Mouse (Mus musculus): ENCODE results near the gene Mrpl49. TPM values are rescaled to one million over a fixed set of nuclear protein-coding genes. Genes with fewer than 3 reads are reported as not detected.

Mrpl49 gene
- total RNA-seq, 1 experiment: 62.7 TPM

DNA sequence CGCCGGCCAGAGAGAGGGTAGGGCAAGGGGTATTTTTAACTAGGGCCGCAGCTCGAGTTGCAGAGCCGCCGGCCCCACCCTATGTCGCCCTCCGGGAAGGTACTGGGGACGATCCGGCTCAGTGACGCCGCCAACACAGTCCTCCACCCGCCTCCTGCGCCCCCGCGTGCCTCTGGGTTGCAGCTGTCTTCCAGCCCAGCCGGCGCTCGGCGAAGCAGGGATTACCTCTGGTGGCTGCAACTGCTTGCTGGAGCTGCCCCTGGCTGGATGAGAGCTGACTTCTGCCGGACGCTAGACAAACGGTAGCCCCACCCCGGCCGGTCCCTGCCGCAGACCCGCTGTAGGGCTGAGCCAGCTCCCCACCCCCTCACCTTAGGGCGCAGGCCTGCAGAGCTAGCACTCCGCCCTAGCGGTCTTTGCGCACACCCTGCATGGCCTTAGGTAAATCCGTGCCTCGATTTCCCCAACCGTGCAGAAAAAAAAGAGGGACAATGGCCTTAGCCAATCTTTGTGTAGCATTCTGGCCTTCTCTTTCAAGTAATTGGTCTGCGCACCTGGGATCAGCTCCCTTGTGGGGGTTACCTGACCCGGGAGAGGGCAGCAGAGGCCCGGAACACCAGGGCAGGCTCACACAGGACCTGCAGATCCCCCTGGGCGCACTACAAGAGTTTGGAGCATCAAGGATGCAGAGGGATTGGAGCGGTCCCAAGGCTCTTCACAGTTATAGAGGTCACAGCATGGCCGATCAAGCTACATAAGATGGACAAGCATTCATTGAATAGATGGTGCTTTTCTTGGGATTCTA, 41.9 kb downstream of the Mrpl49 start, which contains the start of gene Capn1:
Gene Capn1, minus strand, starts transcription at position 387 of the 805 bp plus-strand sequence.
- Histone ChIP-seq H3K9me3 (ENCODE audit: control insufficient read depth, insufficient read depth, low read depth, low read length) (no peaks in the 10 kb centered on the region), H3K27ac (ENCODE audit: insufficient read depth, low read depth, low read length, poor library complexity, severe bottlenecking) (no peak within 1 kb of the TSS; the same call in 1 of the 2 replicates)

DNA sequence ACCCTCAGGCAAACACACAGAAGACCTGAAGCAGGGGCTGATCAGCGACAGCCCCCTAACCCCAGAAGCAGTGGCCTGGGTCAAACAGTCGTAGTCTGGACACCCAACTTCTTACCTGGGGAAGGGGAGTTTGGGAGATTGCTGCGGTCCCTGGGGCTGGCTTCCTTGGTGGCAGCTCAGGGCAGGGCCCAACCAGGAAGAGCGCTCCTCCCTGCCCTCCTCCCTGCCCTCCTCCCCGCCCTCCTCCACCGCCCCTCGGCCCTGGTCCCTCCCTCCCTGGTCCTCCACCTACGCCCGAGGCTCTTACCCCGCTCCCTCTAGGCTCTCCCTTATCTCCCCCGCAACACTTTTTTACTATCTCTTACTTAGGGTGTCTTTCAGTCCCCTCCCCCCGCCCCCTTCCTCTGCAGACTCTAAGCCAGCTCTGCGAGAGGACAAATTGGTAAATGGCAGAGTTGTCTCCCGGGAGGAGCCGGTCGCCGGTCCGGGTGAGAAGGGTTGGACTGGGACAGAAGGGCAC, 42.5 kb downstream of the Mrpl49 start:
- H3K4me3 ChIP-seq (ENCODE audit: insufficient read depth in 1 of 2, low read depth in 1 of 2, low read length in 2 of 2, poor library complexity in 1 of 2, severe bottlenecking in 1 of 2): peak overlapping the region; percentile 66 to 71
- peak overlapping the region; percentile 49 for H3K9ac ChIP-seq (ENCODE audit: insufficient read depth, low read depth, low read length, poor library complexity, severe bottlenecking)
- in situ Hi-C loops (cut with MboI; ENCODE audit: low sequenced_read_pairs in 2 of 2, unreplicated experiment in 2 of 2): no loop called here
- peak; percentile 60 for DNase-seq (ENCODE audit: low read depth, low spot score)
- H3K36me3 ChIP-seq (ENCODE audit: control insufficient read depth, insufficient read depth, low read length, poor library complexity, severe bottlenecking): no peaks in the 10 kb centered on the region
- no peak overlapping the region; the same call in 1 of the 2 replicates for H3K27ac ChIP-seq (ENCODE audit: insufficient read depth, low read depth, low read length, poor library complexity, severe bottlenecking)
- TF ChIP-seq CHD2 (IDR thresholded peaks at IDR 0.05; ENCODE audit: low read depth, low read length) (no peak), MAFK (IDR thresholded peaks at IDR 0.05; ENCODE audit: insufficient read depth, low read depth, low read length) (no peak), ZC3H11A (IDR thresholded peaks at IDR 0.05; ENCODE audit: borderline replicate concordance, low read depth, low read length) (no peak), ZNF384 (IDR thresholded peaks at IDR 0.05; ENCODE audit: low read depth, low read length) (no peak), HCFC1 (IDR thresholded peaks at IDR 0.05; ENCODE audit: borderline replicate concordance, insufficient read depth, low read length) (0 out of 2 replicates have a peak, but pooled peaks have one; percentile 18)
- peaks cover 5 to 15% of the 10 kb centered on the region in 2 experiments; a peak in 2 of 4 replicates for H3K4me1 ChIP-seq (ENCODE audit: control insufficient read depth in 2 of 2, insufficient read depth in 2 of 2, low read length in 2 of 2, poor library complexity in 1 of 2)
- no peaks in the 10 kb centered on the region for H3K9me3 ChIP-seq (ENCODE audit: control insufficient read depth, insufficient read depth, low read depth, low read length)

More for the DNA sequence above, 41.9 kb downstream of the Mrpl49 start, which contains the start of gene Capn1:
- no peak for DNase-seq (ENCODE audit: low read depth, low spot score)
- in situ Hi-C loops (cut with MboI; ENCODE audit: low sequenced_read_pairs in 2 of 2, unreplicated experiment in 2 of 2): no loop called here
- Histone ChIP-seq H3K4me3 (ENCODE audit: insufficient read depth in 1 of 2, low read depth in 1 of 2, low read length in 2 of 2, poor library complexity in 1 of 2, severe bottlenecking in 1 of 2) (peak within 1 kb of the TSS; percentile 66 to 71), H3K36me3 (ENCODE audit: control insufficient read depth, insufficient read depth, low read length, poor library complexity, severe bottlenecking) (no peaks in the 10 kb centered on the region), H3K4me1 (ENCODE audit: control insufficient read depth in 2 of 2, insufficient read depth in 2 of 2, low read length in 2 of 2, poor library complexity in 1 of 2) (peaks cover under 1 to 12% of the 10 kb centered on the region in 2 experiments; a peak in 2 of 4 replicates), H3K9ac (ENCODE audit: insufficient read depth, low read depth, low read length, poor library complexity, severe bottlenecking) (peak within 1 kb of the TSS; percentile 49)
- TF ChIP-seq HCFC1 (IDR thresholded peaks at IDR 0.05; ENCODE audit: borderline replicate concordance, insufficient read depth, low read length): no peak
- no peak for TF ChIP-seq MAFK (IDR thresholded peaks at IDR 0.05; ENCODE audit: insufficient read depth, low read depth, low read length)

DNA sequence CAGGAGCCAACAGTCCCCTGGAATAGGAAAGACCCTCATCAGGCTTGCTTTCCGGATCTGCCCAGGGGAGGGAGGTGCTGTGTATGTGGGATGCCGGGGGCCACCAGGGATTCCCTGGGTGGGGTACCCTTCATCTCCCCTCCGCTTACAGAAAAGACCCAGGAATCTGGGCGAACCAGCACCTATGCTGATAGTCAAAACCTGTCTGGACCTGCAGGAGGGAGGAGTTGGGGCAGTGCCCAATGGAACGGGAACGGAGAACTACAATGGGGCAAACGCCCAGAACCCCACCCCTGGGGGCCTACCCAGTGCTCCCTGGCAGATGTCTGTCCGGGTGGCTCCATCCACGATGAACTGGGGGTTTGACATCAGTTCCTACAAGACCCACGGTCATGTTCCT, 43.9 kb downstream of the Mrpl49 start:
- no peaks in the 10 kb centered on the region for H3K9me3 ChIP-seq (ENCODE audit: control insufficient read depth, insufficient read depth, low read depth, low read length)
- no peaks in the 10 kb centered on the region for H3K36me3 ChIP-seq (ENCODE audit: control insufficient read depth, insufficient read depth, low read length, poor library complexity, severe bottlenecking)
- no peak for DNase-seq (ENCODE audit: low read depth, low spot score)
- TF ChIP-seq ZC3H11A (IDR thresholded peaks at IDR 0.05; ENCODE audit: borderline replicate concordance, low read depth, low read length) (no peak), ZNF384 (IDR thresholded peaks at IDR 0.05; ENCODE audit: low read depth, low read length) (no peak), MAFK (IDR thresholded peaks at IDR 0.05; ENCODE audit: insufficient read depth, low read depth, low read length) (no peak), HCFC1 (IDR thresholded peaks at IDR 0.05; ENCODE audit: borderline replicate concordance, insufficient read depth, low read length) (no peak), CHD2 (IDR thresholded peaks at IDR 0.05; ENCODE audit: low read depth, low read length) (no peak)
- H3K4me3 ChIP-seq (ENCODE audit: insufficient read depth in 1 of 2, low read depth in 1 of 2, low read length in 2 of 2, poor library complexity in 1 of 2, severe bottlenecking in 1 of 2): no peak overlapping the region
- H3K9ac ChIP-seq (ENCODE audit: insufficient read depth, low read depth, low read length, poor library complexity, severe bottlenecking): no peak overlapping the region
- no peak overlapping the region for H3K27ac ChIP-seq (ENCODE audit: insufficient read depth, low read depth, low read length, poor library complexity, severe bottlenecking)
- in situ Hi-C loops (cut with MboI; ENCODE audit: low sequenced_read_pairs in 2 of 2, unreplicated experiment in 2 of 2): no loop called here
- peaks cover 5 to 22% of the 10 kb centered on the region in 2 experiments; a peak in 3 of 4 replicates for H3K4me1 ChIP-seq (ENCODE audit: control insufficient read depth in 2 of 2, insufficient read depth in 2 of 2, low read length in 2 of 2, poor library complexity in 1 of 2)

DNA sequence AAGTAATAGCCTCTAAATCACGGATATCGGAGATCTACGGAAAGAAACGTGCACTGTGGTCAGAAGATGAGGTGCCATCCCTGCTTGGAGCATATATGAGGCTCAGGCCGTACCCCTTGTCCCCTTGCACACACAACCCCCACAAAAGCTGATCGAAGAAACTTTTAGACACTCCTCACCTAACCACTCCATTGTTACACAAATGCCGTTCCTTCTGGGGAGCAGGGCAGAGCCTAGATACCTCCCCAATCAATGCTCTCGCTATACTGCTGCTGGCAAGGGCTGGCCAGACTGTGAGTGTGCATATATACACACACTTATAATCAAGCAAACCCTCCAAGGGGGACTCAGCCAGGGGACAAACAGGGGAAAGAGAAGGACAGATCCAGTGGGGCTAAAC, 48.4 kb downstream of the Mrpl49 start:
- peak overlapping the region; percentile 16 to 31; a peak in 3 of 4 replicates for H3K4me3 ChIP-seq (ENCODE audit: insufficient read depth in 1 of 2, low read depth in 1 of 2, low read length in 2 of 2, poor library complexity in 1 of 2, severe bottlenecking in 1 of 2)
- no peak overlapping the region for H3K9ac ChIP-seq (ENCODE audit: insufficient read depth, low read depth, low read length, poor library complexity, severe bottlenecking)
- in situ Hi-C loops (cut with MboI; ENCODE audit: low sequenced_read_pairs in 2 of 2, unreplicated experiment in 2 of 2): no loop called here
- H3K27ac ChIP-seq (ENCODE audit: insufficient read depth, low read depth, low read length, poor library complexity, severe bottlenecking): no peak overlapping the region
- TF ChIP-seq MAFK (IDR thresholded peaks at IDR 0.05; ENCODE audit: insufficient read depth, low read depth, low read length) (no peak), CHD2 (IDR thresholded peaks at IDR 0.05; ENCODE audit: low read depth, low read length) (no peak), HCFC1 (IDR thresholded peaks at IDR 0.05; ENCODE audit: borderline replicate concordance, insufficient read depth, low read length) (no peak), ZNF384 (IDR thresholded peaks at IDR 0.05; ENCODE audit: low read depth, low read length) (no peak), ZC3H11A (IDR thresholded peaks at IDR 0.05; ENCODE audit: borderline replicate concordance, low read depth, low read length) (no peak)
- H3K4me1 ChIP-seq (ENCODE audit: control insufficient read depth in 2 of 2, insufficient read depth in 2 of 2, low read length in 2 of 2, poor library complexity in 1 of 2): peaks cover 5 to 23% of the 10 kb centered on the region in 2 experiments
- H3K9me3 ChIP-seq (ENCODE audit: control insufficient read depth, insufficient read depth, low read depth, low read length): no peaks in the 10 kb centered on the region
- no peak for DNase-seq (ENCODE audit: low read depth, low spot score)
- H3K36me3 ChIP-seq (ENCODE audit: control insufficient read depth, insufficient read depth, low read length, poor library complexity, severe bottlenecking): no peaks in the 10 kb centered on the region
